Mouse (Mus musculus): ENCODE results near the gene Dst.

The Dst gene

GRCm38 (mm10) chr1:34184266-34184665 lies 276.2 kb downstream of the Dst start:
- DNase-seq, result no peak

DNA sequence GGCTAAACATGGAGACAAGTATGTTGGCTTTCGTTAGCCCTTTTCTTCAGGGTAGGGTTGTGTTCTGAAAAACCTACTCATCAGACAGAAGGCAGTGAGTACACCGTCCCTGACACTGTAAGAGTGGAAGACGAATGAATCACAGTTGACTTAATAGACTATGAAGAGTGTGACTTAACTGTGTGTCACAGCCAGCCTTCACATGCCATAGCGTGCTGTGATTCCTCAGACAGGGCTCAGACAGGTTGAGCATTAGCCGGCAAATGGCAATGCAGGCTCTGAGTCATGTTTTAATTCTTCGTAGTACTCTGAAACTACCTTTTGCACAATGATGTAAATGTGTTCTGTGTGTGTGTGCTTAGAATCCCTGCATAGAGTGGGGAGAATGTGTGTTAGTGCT lies 278.0 kb downstream of the Dst start:
- DNase-seq, result no peak

- DNase-seq, result peak; percentile 34
These were observed 279.5 kb downstream of the Dst start for GRCm38 (mm10) chr1:34187501-34187900.

DNA sequence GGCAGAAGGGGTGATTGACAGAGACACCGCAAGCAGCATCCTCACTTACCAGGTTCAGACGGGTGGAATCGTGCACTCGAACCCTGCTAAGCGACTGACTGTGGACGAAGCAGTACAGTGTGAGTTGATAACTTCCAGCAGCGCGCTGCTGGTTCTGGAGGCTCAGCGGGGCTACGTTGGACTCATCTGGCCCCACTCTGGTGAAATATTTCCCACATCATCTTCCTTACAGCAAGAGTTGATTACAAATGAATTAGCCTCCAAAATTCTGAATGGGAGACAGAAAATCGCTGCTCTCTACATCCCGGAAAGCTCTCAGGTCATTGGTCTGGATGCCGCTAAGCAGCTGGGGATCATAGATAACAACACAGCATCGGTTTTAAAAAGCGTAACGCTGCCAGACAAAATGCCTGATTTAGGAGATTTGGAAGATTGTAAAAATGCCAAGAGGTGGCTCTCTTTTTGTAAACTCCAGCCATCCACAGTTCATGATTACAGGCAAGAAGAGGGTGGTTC lies 280.8 kb downstream of the Dst start:
- DNase-seq, result no peak

DNA sequence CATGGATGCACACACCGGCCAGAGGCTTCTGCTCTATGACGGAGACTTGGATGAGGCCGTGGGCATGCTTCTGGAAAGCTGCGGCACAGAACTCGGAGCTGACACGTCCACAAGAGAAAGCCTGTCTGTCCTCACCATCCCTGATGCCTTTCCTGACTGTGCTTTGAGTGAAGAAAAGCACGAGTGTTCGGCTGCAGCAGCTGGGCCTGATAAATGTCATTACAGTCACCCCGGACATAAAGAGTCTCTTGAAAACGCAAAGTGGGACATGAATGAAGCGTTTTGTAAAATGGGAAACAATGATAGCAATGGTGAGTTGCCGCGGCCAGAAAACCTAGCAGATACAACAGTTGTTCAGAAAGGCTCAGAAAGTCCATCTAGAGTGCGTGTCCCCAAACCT lies 281.3 kb downstream of the Dst start:
- no peak for DNase-seq

DNA sequence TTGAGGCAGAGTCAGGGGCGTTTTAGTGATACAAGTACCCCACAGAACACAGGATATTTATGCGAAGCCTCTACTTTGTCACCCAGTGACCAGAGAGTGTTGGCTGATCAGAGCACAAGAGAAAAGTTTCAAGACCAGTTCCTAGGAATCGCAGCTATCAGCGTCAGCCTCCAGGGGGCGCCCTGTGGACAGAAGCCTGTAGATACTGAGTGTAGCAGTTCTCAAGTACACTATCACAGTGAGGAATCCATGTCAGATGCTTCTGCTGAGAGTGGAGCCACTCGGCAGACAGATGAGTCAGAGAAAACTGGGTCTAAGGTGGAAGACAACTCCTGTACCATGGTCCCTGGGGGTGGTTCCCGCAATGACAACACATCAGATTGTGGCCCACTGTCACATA lies 281.9 kb downstream of the Dst start:
- DNase-seq, result peak; percentile 84

- no peak for DNase-seq
These were observed 284.1 kb downstream of the Dst start for GRCm38 (mm10) chr1:34192174-34192573.

DNA sequence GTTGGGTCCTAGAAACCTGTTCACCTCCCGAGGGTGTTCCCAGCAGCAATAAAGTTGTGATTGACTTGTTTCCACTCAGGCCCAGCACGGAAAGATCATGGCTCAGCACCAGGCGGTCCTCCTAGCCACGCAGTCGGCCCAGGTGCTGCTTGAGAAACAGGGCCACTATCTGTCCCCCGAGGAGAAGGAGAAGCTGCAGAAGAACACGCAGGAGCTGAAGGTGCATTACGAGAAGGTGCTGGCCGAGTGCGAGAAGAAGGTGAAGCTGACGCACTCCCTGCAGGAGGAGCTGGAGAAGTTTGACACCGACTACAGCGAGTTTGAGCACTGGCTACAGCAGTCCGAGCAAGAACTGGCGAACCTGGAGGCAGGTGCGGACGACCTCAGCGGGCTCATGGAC lies 292.8 kb downstream of the Dst start:
- no peak for DNase-seq

DNA sequence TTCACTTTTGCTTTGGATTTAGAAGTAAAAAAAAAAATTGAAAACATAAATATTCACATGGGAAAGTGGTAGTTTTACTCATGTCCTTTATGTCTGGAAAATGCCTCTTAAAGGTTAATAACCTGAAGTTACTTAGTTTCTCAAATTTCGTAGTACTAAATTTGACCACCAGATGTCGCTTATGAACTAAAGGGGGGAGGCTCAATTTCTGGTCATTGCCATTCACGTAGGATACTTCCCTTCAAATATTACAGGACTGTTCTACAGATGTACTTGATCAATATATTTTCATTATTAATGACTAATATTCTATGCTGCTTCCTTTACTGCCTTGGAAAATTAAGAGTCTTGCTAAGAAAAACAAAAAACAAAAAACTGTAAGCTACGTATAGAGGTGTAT lies 293.5 kb downstream of the Dst start:
- DNase-seq, result no peak

DNA sequence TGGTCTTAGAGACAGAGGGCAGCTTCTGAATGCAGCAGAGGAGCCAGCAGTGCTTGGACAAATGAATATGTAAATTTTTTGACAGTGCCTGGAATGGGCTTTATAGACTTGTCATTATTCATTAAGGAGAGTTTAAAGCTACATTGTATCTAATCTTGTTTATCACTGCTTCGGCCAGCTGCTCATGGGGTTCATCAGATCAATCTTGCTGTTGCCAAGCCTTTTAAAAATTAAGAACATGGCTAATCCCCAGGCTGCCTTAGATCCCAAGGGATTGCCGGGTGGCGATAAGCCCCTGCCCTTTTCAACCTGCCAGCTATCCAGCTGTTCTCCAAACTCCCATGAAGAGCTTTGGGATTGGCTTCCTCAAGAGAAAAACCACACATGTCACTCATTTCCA lies 303.7 kb downstream of the Dst start:
- DNase-seq, result no peak

DNA sequence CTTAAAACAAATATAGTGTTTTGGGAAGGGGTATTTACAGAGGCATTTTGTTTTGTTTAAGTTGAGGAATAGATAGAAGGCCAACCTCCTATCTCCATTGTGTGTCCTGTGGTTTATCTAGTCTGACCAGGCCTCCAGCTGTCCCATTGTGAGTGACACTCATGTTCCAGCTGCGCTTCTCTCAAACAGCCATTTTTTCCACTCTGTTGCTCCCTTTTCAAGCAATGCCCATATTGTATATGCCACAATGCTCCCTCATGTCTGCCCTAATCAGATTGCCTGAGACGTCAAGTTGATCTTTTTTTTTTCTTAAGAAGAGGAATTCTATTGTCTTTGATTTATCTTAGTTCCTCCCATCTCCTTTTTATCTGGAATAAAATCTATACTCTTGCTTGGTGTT lies 308.4 kb downstream of the Dst start:
- DNase-seq, result no peak

DNA sequence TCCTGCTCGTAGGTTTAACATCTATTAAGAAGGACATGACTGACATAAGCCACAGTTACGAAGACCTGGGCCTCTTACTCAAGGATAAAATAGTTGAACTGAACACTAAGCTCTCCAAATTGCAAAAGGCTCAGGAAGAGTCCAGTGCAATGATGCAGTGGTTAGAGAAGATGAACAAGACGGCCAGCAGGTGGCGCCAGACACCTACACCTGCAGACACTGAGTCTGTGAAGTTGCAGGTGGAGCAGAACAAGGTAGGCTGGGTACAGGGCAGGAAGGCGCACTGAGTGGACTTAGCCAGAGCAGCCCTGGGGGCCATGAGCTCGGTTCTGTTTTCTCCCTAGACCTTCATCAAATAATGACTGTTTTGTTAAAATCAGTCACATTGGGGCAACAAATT lies 310.3 kb downstream of the Dst start:
- peak; percentile 92 for DNase-seq

- DNase-seq, result no peak
These were observed 310.8 kb downstream of the Dst start for GRCm38 (mm10) chr1:34218801-34219200.

GRCm38 (mm10) chr1:34220094-34220601 lies 312.1 kb downstream of the Dst start:
- DNase-seq, result no peak

- DNase-seq, result no peak
These were observed 315.8 kb downstream of the Dst start for GRCm38 (mm10) chr1:34223866-34224265.

GRCm38 (mm10) chr1:34227676-34228075 lies 319.7 kb downstream of the Dst start:
- no peak for DNase-seq

DNA sequence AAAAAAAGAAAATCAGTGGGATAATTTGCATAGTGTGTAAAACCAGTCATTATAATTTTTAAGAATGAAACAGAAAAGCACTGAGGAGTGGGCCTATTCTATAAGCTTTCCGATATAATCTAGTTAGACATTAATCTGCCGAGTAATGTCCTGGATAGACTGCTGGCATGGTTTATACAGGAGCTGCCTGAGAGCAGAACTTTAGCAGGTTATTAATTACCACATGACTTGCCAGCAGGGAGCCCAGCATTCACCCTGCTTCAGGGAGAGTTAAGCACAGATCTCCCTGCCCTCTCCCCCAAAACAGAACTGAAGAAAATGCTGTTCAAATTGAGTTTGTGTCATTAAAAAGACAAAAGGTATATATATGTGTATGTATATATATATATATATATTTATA lies 323.0 kb downstream of the Dst start:
- DNase-seq, result no peak

GRCm38 (mm10) chr1:34236254-34236723 lies 328.3 kb downstream of the Dst start:
- DNase-seq, result peak; percentile 62

- DNase-seq, result no peak
These were observed 329.2 kb downstream of the Dst start for GRCm38 (mm10) chr1:34237211-34237610.

DNA sequence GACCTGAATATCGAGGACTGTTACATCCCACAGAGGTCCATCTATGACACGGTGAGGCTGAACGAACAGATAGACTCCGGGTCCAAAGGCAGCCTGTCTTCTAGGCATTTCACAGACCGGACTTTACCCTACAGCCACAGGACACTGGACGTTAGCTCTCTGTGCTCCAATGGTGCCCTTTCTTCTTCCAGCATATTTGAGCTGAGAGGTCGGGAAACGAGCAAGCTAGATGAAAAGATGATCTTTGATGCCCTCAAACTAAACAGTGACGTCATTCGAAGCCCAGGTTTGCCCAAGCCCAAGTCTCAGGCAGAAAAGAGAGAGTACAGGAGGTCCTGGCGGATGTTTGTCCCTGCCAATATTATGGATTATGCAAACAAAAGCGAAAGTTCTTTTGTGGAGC lies 329.7 kb downstream of the Dst start:
- DNase-seq, result no peak

GRCm38 (mm10) chr1:34238231-34238630 lies 330.2 kb downstream of the Dst start:
- DNase-seq, result no peak

- DNase-seq, result no peak
These were observed 336.7 kb downstream of the Dst start for GRCm38 (mm10) chr1:34244678-34245077.

- DNase-seq, result no peak
These were observed 338.1 kb downstream of the Dst start for GRCm38 (mm10) chr1:34245951-34246641.

DNA sequence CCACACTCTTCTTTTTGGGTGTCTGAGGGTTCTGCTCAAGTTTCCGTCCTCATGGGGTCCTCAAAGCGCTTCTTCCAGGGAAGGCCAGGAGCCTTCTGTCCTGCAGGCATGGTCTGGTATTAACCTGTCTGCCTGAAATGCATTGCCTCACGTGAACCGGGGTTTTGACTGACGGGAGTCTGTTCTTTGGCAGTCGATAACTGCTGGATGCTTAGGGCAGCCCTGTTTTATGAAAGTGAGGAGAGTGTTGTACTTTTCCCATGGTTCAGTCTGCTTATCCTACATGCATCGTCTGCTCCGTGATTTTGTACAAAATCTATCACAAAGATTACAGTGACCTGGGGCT lies 338.6 kb downstream of the Dst start:
- no peak for DNase-seq

DNA sequence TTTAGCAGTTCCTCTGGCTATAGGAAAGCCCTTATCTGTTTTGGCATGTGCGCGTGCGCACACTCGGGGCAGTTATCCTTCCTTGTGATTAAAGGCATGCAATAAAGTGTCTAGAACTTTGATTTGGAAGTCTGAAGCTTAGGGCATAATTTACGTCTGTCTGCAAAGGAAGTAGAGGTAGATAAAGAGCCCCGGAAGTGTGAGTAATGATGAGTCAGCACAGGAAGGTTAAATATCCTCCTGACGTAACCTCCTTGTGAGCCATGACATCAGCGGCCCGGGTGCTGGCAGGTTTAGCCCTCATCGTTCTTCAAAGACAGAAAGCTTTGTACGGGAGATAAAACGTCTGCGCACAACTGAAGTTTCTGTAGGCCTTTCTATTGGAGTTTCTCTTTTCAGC lies 343.1 kb downstream of the Dst start:
- peak; percentile 26 for DNase-seq

Data from thymus, postnatal 4 days (tissue).